Mouse (Mus musculus): Measurements from ENCODE around the gene Tead1.

DNA sequence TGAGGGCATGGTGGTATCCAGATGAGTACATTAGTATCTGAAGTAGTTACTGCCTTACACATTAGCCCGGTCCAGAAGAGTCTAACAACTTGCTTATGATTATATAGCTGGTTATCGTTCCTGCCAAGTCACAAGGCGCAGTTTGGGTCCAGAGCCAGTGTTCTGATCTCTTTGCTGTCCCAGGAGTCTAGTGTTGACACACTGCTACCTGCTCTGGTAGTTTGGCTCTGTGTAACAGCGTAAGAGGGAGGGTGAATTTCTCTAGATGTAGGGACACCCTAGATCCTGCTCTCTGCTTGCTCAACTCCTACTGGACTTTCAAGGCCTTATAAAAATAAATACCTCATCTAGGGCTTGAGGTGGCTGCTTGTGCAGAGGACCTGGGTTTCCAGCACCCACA lies 94.5 kb downstream of the Tead1 start:
- no peak for TF ChIP-seq CTCF (IDR thresholded peaks at IDR 0.05; ENCODE audit: low read depth)
- no peak for TF ChIP-seq EP300 (IDR thresholded peaks at IDR 0.05; ENCODE audit: low read depth)
